Mouse (Mus musculus) mammary gland, adult 2 months (tissue): ENCODE measurements around the gene Tnfrsf21. TPM values are rescaled to one million over a fixed set of nuclear protein-coding genes. Genes with fewer than 3 reads are reported as not detected.

Experiments
- polyA plus RNA-seq: library from polyadenylated mRNA; depleted of rRNA; stranded (reverse); fragments of >200 nt; gene quantifications from 2 replicates; pipeline ENCODE4 v1.2.3, GENCODE M21; 2012; ENCODE audit warnings: low replicate concordance; rRNA removed

Gene Tnfrsf21
- 43.2 and 51.9 TPM in 2 replicates for polyA plus RNA-seq

GRCm38 (mm10) chr17:43016371-43017331 is at the start of gene Tnfrsf21:
TSS of gene Tnfrsf21 (plus strand) at chr17:43016555.

Other genes starting within 250 kb of the Tnfrsf21 start
- 9.7 and 13.8 TPM in 2 replicates for gene Cd2ap, start 139.9 kb upstream of the Tnfrsf21 start, polyA plus RNA-seq